Mouse (Mus musculus) layer of hippocampus, adult 9-10 months (tissue): ENCODE results near the gene Gm20388.

Source experiments
- DNase-seq: peaks from one replicate; pipeline ENCODE4 v3.0.0; 2022; ENCODE audit warnings: low spot score

Gm20388 gene

GRCm38 (mm10) chr8:121258126-121258792 lies 1347.6 kb downstream of the Gm20388 start:
- no peak for DNase-seq

- no peak for DNase-seq
These were observed 1352.2 kb downstream of the Gm20388 start for GRCm38 (mm10) chr8:121262728-121263389.

- no peak for DNase-seq
These were observed 1352.7 kb downstream of the Gm20388 start for GRCm38 (mm10) chr8:121263390-121263775.

- no peak for DNase-seq
These were observed 1353.6 kb downstream of the Gm20388 start for GRCm38 (mm10) chr8:121264260-121264659.

- DNase-seq = no peak
These were observed 1360.9 kb downstream of the Gm20388 start for GRCm38 (mm10) chr8:121271542-121271941.

- no peak for DNase-seq
These were observed 1362.6 kb downstream of the Gm20388 start for GRCm38 (mm10) chr8:121273195-121273594.

GRCm38 (mm10) chr8:121273620-121274019 lies 1363.0 kb downstream of the Gm20388 start:
- no peak for DNase-seq

GRCm38 (mm10) chr8:121280414-121280813 lies 1369.8 kb downstream of the Gm20388 start:
- DNase-seq = no peak

- no peak for DNase-seq
These were observed 1378.7 kb downstream of the Gm20388 start for GRCm38 (mm10) chr8:121289346-121289745.

GRCm38 (mm10) chr8:121290547-121290946 lies 1379.9 kb downstream of the Gm20388 start:
- DNase-seq = no peak

GRCm38 (mm10) chr8:121293418-121293817 lies 1382.8 kb downstream of the Gm20388 start:
- no peak for DNase-seq

GRCm38 (mm10) chr8:121294234-121295108 lies 1383.8 kb downstream of the Gm20388 start:
- no peak for DNase-seq

GRCm38 (mm10) chr8:121296082-121296481 lies 1385.4 kb downstream of the Gm20388 start:
- DNase-seq = no peak

GRCm38 (mm10) chr8:121296597-121296996 lies 1386.0 kb downstream of the Gm20388 start:
- no peak for DNase-seq

GRCm38 (mm10) chr8:121297299-121297698 lies 1386.7 kb downstream of the Gm20388 start:
- DNase-seq = no peak

- no peak for DNase-seq
These were observed 1389.4 kb downstream of the Gm20388 start for GRCm38 (mm10) chr8:121300066-121300465.

- no peak for DNase-seq
These were observed 1390.1 kb downstream of the Gm20388 start for GRCm38 (mm10) chr8:121300501-121301411.

GRCm38 (mm10) chr8:121301431-121301830 lies 1390.8 kb downstream of the Gm20388 start:
- DNase-seq = no peak

GRCm38 (mm10) chr8:121301978-121302649 lies 1391.5 kb downstream of the Gm20388 start:
- no peak for DNase-seq

GRCm38 (mm10) chr8:121307723-121308122 lies 1397.1 kb downstream of the Gm20388 start:
- DNase-seq = peak; percentile 31
